Mouse (Mus musculus): Measurements from ENCODE around the gene Lin54. TPM values are rescaled to one million over a fixed set of nuclear protein-coding genes. Genes with fewer than 3 reads are reported as not detected.
"Not testable (repeated sequence)": the region's sequence is repeated elsewhere in the genome, so short reads cannot be mapped to it uniquely, and the experiment has no call there.

Lin54 gene
- polyA plus RNA-seq, 1 experiment from 2014 or later: 10.6 TPM

DNA sequence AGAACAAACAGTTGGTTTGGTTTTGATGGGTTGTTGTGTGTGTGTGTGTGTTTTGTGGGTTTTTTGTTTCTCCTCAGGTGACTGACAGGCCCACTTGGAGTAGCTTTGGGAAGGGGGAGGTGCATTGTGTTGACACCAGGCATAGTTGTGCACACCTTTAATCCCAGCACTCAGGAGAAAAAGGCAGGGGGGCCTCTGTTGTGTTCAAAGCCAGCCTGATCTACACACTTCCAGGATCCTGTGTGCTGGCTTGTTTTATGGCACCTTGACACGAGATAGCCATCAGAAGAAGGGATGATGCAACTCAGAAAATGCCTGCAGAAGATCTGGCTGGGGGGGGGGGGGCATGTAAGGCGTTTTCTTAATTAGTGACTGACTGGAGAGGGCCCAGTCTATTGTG, 69.5 kb downstream of the Lin54 start:
- Histone ChIP-seq H3K27me3 (no peaks in the 10 kb centered on the region), H3K4me3 (no peak overlapping the region), H3K36me3 (peaks cover 21% of the 10 kb centered on the region), H3K4me2 (peak overlapping the region; percentile 74; the same call in 1 of the 2 replicates), H3K9ac (no peak overlapping the region), H3K4me1 (peaks cover 33% of the 10 kb centered on the region), H3K27ac (no peak overlapping the region), H3K9me3 (no peaks in the 10 kb centered on the region)
- WGBS: 15% methylated on average over 2 of the region's 2 CpGs
- ATAC-seq (ENCODE audit: insufficient number of reproducible peaks, low FRiP score, low TSS enrichment, low read depth): no peak

DNA sequence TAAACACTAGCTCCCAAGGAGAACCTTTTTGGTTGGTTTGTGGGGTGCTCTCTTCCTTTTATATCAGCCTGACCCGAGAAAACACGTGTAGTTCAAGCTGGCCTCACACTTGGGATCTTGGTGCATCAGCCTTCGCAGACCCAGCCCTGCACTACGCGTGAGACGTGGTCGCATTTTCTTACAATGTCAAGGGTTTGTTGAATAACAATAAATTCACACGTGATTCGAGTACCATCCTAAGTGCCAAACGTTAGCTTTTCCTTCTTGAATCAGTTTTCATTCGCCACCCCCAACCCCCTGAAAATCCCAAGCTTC, 70.4 kb downstream of the Lin54 start:
- no peaks in the 10 kb centered on the region for H3K27me3 ChIP-seq
- H3K4me3 ChIP-seq: peak overlapping the region; percentile 82
- peak overlapping the region; percentile 74 for H3K4me2 ChIP-seq
- peak overlapping the region; percentile 80 for H3K9ac ChIP-seq
- peaks cover 37% of the 10 kb centered on the region for H3K4me1 ChIP-seq
- WGBS: 3% methylated on average over 11 of the region's 11 CpGs
- ATAC-seq (ENCODE audit: insufficient number of reproducible peaks, low FRiP score, low TSS enrichment, low read depth): no peak
- no peaks in the 10 kb centered on the region for H3K9me3 ChIP-seq
- peak overlapping the region; percentile 95 for H3K27ac ChIP-seq
- peaks cover 24% of the 10 kb centered on the region for H3K36me3 ChIP-seq

DNA sequence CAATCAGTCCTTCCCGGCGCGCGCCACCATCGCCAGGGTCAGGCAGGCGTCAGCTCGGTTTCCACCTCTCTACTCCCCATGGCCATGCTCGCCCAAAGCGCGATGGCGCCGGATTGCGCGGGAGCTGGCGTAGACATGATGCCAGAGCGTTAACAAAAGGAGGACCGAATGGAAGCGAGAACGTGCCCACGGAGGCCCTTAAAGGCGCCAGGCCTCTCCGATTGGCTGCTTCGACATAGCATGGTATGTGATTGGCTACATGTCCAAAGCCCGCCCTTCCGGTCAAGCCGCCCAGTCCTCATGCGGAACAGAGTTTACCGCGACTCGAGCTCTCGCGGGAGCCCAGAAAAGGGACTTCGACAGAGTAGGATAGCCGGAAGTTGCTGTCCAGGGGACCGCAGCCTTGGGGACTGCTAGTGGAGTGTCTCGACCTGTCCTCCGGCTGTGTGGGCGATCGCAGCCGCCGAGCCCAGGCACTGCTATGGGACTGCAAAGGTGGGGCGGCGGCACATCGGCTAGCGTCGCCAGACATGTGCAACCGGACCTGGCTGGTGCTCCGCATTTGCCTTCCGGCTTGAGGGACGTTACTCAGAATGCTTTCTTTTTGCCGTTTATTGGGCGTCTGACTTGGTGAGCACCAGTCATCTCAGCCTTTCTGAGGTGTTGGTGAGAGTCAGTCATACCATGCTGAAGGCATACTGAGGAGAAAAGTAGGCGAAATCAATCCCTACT, 70.9 kb downstream of the Lin54 start:
- H3K4me1 ChIP-seq: peaks cover 42% of the 10 kb centered on the region
- ATAC-seq (ENCODE audit: insufficient number of reproducible peaks, low FRiP score, low TSS enrichment, low read depth): peak; percentile 99
- H3K4me3 ChIP-seq: peak overlapping the region; percentile 82
- peak overlapping the region; percentile 95 for H3K27ac ChIP-seq
- no peaks in the 10 kb centered on the region for H3K27me3 ChIP-seq
- H3K9me3 ChIP-seq: no peaks in the 10 kb centered on the region
- H3K9ac ChIP-seq: peak overlapping the region; percentile 82
- WGBS: under 1% methylated on average over 53 of the region's 53 CpGs
- peaks cover 29% of the 10 kb centered on the region for H3K36me3 ChIP-seq
- H3K4me2 ChIP-seq: peak overlapping the region; percentile 74

DNA sequence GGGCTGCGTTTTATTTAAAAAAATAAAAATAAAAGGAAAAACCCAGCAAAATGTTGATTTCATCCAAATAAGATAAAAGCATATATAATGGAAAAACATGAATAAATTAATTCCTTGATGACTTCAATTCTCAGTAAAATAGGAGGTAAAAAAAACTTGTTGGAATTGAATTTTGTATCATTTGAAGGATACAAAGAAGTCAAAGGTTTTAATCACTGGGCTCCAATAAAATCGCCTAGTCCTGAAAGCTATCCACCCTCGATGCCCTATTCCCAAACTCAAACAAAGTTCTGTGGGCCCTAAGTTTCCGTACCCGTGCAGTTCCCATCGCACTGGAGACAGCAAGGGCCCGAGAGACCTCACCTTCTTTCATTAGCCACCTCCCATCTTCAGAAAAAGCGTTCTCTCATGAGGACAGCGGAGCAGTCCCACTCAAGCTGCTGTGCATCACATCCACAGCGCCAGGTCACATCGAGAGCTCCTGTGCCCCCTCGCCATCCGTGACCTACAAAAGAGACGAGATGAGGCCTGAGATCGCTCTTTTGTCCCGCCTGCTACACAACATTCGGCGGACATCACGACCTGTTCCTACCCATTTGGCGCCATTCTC, 71.6 kb downstream of the Lin54 start:
- Histone ChIP-seq H3K4me3 (peak overlapping the region; percentile 82), H3K4me2 (peak overlapping the region; percentile 74), H3K9me3 (no peaks in the 10 kb centered on the region), H3K36me3 (peaks cover 36% of the 10 kb centered on the region), H3K27ac (peak overlapping the region; percentile 93), H3K4me1 (peaks cover 48% of the 10 kb centered on the region), H3K9ac (peak overlapping the region; percentile 82), H3K27me3 (no peaks in the 10 kb centered on the region)
- WGBS: under 1% methylated on average over 20 of the region's 20 CpGs
- ATAC-seq (ENCODE audit: insufficient number of reproducible peaks, low FRiP score, low TSS enrichment, low read depth): peak; percentile 18; the same call in 1 of the 2 replicates

DNA sequence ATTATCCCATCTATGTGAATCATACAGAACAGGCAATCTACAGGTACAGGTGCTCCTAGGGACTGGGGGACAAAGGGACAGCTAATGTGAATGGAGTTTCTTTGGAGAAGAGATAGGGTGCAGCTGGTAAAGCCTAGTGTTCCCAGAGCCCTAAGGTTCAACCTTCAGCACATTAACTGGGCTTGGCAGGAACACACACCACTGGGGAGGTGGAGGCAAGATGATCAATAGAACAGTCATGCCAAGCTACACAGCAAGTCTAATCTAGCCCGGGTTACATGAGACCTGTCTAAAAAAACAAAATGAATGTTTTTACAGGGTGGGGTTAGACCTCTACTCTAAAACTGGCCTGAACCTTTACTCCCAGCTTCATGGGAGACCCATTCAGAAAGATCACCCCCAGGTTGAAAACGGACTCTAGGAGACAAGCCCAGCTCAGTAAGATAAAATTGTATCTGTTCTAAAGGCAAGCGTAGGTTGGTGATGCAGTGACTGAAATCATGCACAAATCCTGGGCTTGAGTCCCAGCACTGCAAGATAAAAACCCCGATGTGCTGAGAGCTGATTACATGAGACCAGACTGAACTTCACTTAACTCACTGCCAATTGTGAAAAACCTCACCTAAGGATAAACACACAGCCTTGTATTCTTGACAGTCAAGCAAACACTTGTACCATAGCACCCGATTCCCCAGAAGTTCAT, 72.3 kb downstream of the Lin54 start:
- H3K4me3 ChIP-seq: peak overlapping the region; percentile 82
- H3K27me3 ChIP-seq: no peaks in the 10 kb centered on the region
- H3K4me2 ChIP-seq: peak overlapping the region; percentile 74
- peaks cover 52% of the 10 kb centered on the region for H3K4me1 ChIP-seq
- peaks cover 42% of the 10 kb centered on the region for H3K36me3 ChIP-seq
- WGBS: 4% methylated on average over 5 of the region's 5 CpGs
- H3K9ac ChIP-seq: peak overlapping the region; percentile 37
- no peak for ATAC-seq (ENCODE audit: insufficient number of reproducible peaks, low FRiP score, low TSS enrichment, low read depth)
- no peaks in the 10 kb centered on the region for H3K9me3 ChIP-seq
- no peak overlapping the region for H3K27ac ChIP-seq

DNA sequence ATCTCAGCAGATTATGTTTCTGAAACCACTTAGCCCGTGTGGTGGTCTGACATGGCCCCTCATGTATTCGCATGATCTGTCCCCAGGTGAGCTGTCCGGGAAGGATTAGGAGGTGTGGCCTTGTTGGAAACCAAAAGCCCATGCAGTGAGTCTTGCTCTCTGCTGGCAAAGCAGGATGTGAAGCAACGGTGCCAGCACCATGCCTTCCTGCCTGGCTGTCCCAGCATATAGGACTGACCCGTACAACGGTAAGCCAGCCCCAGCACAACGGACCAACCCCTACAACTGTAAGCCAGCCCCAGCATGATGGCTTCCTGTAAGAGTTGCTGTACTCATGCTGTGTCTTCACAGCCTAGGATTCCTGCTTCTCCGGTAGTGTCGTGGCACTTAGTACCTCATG, 73.2 kb downstream of the Lin54 start:
- 52% methylated on average over 9 of the region's 9 CpGs for WGBS
- H3K4me1 ChIP-seq: peaks cover 52% of the 10 kb centered on the region
- H3K36me3 ChIP-seq: peaks cover 51% of the 10 kb centered on the region

GRCm38 (mm10) chr5:100425823-100426222, 74.6 kb downstream of the Lin54 start:
- peaks cover 64% of the 10 kb centered on the region for H3K36me3 ChIP-seq
- H3K9me3 ChIP-seq; H3K4me3 ChIP-seq; H3K4me2 ChIP-seq; H3K9ac ChIP-seq; ATAC-seq (ENCODE audit: insufficient number of reproducible peaks, low FRiP score, low TSS enrichment, low read depth); H3K27ac ChIP-seq; H3K27me3 ChIP-seq: not testable (repeated sequence)
- 82% methylated on average over 2 of the region's 2 CpGs for WGBS
- H3K4me1 ChIP-seq: peaks cover 50% of the 10 kb centered on the region

More for the DNA sequence above, 73.2 kb downstream of the Lin54 start:
- Histone ChIP-seq H3K27ac (no peak overlapping the region), H3K9ac (peak overlapping the region; percentile 14; the same call in 1 of the 2 replicates), H3K4me3 (peak overlapping the region; percentile 82), H3K4me2 (peak overlapping the region; percentile 74), H3K27me3 (no peaks in the 10 kb centered on the region), H3K9me3 (no peaks in the 10 kb centered on the region)
- no peak for ATAC-seq (ENCODE audit: insufficient number of reproducible peaks, low FRiP score, low TSS enrichment, low read depth)

DNA sequence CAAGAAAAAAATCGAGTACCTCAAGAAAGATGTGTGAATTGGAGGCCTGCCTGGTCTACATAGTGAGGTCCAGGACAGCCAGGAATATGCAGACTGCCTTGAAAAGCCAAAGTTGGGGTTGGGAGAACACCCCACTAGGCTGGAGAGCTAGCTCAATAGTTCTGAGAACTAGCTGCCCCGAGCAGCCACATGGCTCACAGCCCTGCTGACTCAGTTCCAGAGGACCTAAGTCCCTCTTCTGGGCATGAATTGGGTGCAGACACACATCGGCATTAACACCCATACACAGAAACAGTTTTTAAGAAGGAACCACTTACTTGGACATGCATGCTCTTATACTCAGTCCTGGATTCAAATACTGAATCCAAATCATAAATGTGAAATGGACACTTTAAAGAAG, 76.2 kb downstream of the Lin54 start:
- Histone ChIP-seq H3K9me3 (no peaks in the 10 kb centered on the region), H3K27me3 (no peaks in the 10 kb centered on the region), H3K27ac (0 out of 2 replicates have a peak overlapping the region, but pooled peaks have one; percentile 7), H3K4me1 (peaks cover 41% of the 10 kb centered on the region), H3K4me3 (no peak overlapping the region), H3K9ac (no peak overlapping the region), H3K4me2 (no peak overlapping the region), H3K36me3 (peaks cover 79% of the 10 kb centered on the region)
- ATAC-seq (ENCODE audit: insufficient number of reproducible peaks, low FRiP score, low TSS enrichment, low read depth): no peak
- 78% methylated on average over 3 of the region's 3 CpGs for WGBS

GRCm38 (mm10) chr5:100423626-100424025, 76.8 kb downstream of the Lin54 start:
- H3K4me1 ChIP-seq: peaks cover 41% of the 10 kb centered on the region

GRCm38 (mm10) chr5:100418861-100419260, 81.6 kb downstream of the Lin54 start:
- no peak overlapping the region for H3K9ac ChIP-seq
- no peak overlapping the region for H3K27ac ChIP-seq
- H3K4me1 ChIP-seq: peaks cover 16% of the 10 kb centered on the region
- no peak overlapping the region for H3K4me2 ChIP-seq
- H3K27me3 ChIP-seq: no peaks in the 10 kb centered on the region
- WGBS: 72% methylated on average over 4 of the region's 4 CpGs
- H3K9me3 ChIP-seq: no peaks in the 10 kb centered on the region
- peaks cover 52% of the 10 kb centered on the region for H3K36me3 ChIP-seq
- ATAC-seq (ENCODE audit: insufficient number of reproducible peaks, low FRiP score, low TSS enrichment, low read depth): no peak
- no peak overlapping the region for H3K4me3 ChIP-seq

More at GRCm38 (mm10) chr5:100423626-100424025, 76.8 kb downstream of the Lin54 start:
- ATAC-seq (ENCODE audit: insufficient number of reproducible peaks, low FRiP score, low TSS enrichment, low read depth): no peak
- Histone ChIP-seq H3K4me2 (no peak overlapping the region), H3K4me3 (no peak overlapping the region), H3K9ac (no peak overlapping the region), H3K36me3 (peaks cover 85% of the 10 kb centered on the region), H3K27ac (0 out of 2 replicates have a peak overlapping the region, but pooled peaks have one; percentile 7), H3K9me3 (no peaks in the 10 kb centered on the region), H3K27me3 (no peaks in the 10 kb centered on the region)
- 73% methylated on average over 7 of the region's 7 CpGs for WGBS

DNA sequence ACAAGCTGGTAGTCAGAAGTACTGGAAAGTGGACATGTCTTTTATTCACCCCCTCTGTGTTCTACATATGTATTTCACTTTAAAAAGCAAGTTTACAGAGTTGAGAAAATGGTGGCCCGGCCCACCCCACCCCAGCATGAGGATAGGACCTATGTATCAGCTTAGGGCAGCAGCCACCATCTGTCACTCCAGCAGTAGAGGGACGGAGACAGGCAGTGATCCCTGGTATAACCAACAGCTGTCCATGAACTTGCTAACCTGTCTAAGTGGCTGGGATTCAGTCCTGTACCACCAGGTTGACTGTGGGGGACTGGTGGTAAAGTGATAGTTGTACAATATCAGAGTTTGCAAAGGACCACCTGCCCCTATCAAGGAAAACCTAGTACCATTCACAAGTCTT, 82.4 kb downstream of the Lin54 start:
- 79% methylated on average over 2 of the region's 2 CpGs for WGBS
- H3K9ac ChIP-seq: no peak overlapping the region
- peaks cover 44% of the 10 kb centered on the region for H3K36me3 ChIP-seq
- no peak overlapping the region for H3K4me2 ChIP-seq
- ATAC-seq (ENCODE audit: insufficient number of reproducible peaks, low FRiP score, low TSS enrichment, low read depth): no peak
- H3K27ac ChIP-seq: no peak overlapping the region
- peaks cover 14% of the 10 kb centered on the region for H3K4me1 ChIP-seq
- no peaks in the 10 kb centered on the region for H3K9me3 ChIP-seq
- H3K4me3 ChIP-seq: no peak overlapping the region
- no peaks in the 10 kb centered on the region for H3K27me3 ChIP-seq
